Mouse (Mus musculus) Muller cell, postnatal 12 days (primary cell): Measurements from ENCODE around the gene Uri1.

ENCODE experiments used
- DNase-seq: peaks from one replicate; pipeline ENCODE4 v3.0.0-alpha.2; 2015; ENCODE audit errors: inconsistent ontology term

Uri1 gene

GRCm38 (mm10) chr7:38023451-38023850 lies at the start of gene Uri1:
TSS of gene Uri1 (minus strand) at chr7:38023551.
- no peak for DNase-seq

GRCm38 (mm10) chr7:38071065-38071464 lies 47.7 kb upstream of the Uri1 start:
- DNase-seq, result no peak

- peak; percentile 20 for DNase-seq
Measured at GRCm38 (mm10) chr7:38070663-38071062, 47.3 kb upstream of the Uri1 start.

GRCm38 (mm10) chr7:38064431-38064830 lies 41.1 kb upstream of the Uri1 start:
- DNase-seq, result no peak

GRCm38 (mm10) chr7:38061060-38061970 lies 38.0 kb upstream of the Uri1 start:
- DNase-seq, result peak; percentile 93

GRCm38 (mm10) chr7:38059636-38060330 lies 36.4 kb upstream of the Uri1 start:
- no peak for DNase-seq

GRCm38 (mm10) chr7:38059096-38059495 lies 35.7 kb upstream of the Uri1 start:
- no peak for DNase-seq

- DNase-seq, result no peak
Measured at GRCm38 (mm10) chr7:38055996-38056395, 32.6 kb upstream of the Uri1 start.

GRCm38 (mm10) chr7:38054246-38054645 lies 30.9 kb upstream of the Uri1 start:
- no peak for DNase-seq

- DNase-seq, result no peak
Measured at GRCm38 (mm10) chr7:38047229-38047628, 23.9 kb upstream of the Uri1 start.

GRCm38 (mm10) chr7:38041244-38041643 lies 17.9 kb upstream of the Uri1 start:
- no peak for DNase-seq

- no peak for DNase-seq
Measured at GRCm38 (mm10) chr7:38037586-38037985, 14.2 kb upstream of the Uri1 start.

- no peak for DNase-seq
Measured at GRCm38 (mm10) chr7:38031183-38031582, 7.8 kb upstream of the Uri1 start.

GRCm38 (mm10) chr7:38030606-38031005 lies 7.3 kb upstream of the Uri1 start:
- DNase-seq, result no peak

- DNase-seq, result no peak
Measured at GRCm38 (mm10) chr7:38029986-38030385, 6.6 kb upstream of the Uri1 start.

GRCm38 (mm10) chr7:38029083-38029482 lies 5.7 kb upstream of the Uri1 start:
- DNase-seq, result no peak

GRCm38 (mm10) chr7:38027940-38028600 lies 4.7 kb upstream of the Uri1 start:
- no peak for DNase-seq

GRCm38 (mm10) chr7:38024839-38025238 lies 1.5 kb upstream of the Uri1 start:
- DNase-seq, result no peak

- no peak for DNase-seq
Measured at GRCm38 (mm10) chr7:38019770-38020169, 3.6 kb downstream of the Uri1 start.

- peak; percentile 95 for DNase-seq
Measured at GRCm38 (mm10) chr7:38019369-38019749, 4.0 kb downstream of the Uri1 start.

GRCm38 (mm10) chr7:38018416-38019368 lies 4.7 kb downstream of the Uri1 start:
- DNase-seq, result peak; percentile 80
